Mouse (Mus musculus): Measurements from ENCODE around the gene Tnnt1. TPM values are rescaled to one million over a fixed set of nuclear protein-coding genes. Genes with fewer than 3 reads are reported as not detected.
A peak's percentile ranks its signal among the peaks of the same experiment; 100 is the strongest.

Gene Tnnt1
- polyA plus RNA-seq, 1 experiment from 2014 or later: 23.0 TPM

DNA sequence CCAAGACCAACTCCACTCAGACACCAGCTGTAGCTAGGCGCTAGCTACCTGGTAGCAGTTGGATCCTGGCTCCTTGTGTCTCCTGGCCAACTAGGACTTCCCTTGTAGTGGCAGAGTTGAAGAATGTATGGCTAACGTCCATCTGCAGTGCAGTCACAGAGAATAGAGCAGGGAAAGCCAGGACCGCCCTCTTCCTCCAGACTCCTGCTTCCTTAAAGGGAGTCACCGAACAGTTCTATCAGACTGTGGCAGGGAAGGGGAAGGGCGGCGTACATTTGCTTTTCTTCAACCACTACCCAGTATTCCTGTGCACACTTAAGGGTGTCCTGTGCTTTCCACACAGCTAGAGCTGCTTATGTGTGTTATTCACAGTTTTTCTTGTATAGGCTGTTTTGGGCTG is 24.9 kb downstream of the Tnnt1 start:
- Histone ChIP-seq H3K36me3 (ENCODE audit: control insufficient read depth, insufficient read depth, low read length) (peaks cover 4% of the 10 kb centered on the region), H3K4me2 (ENCODE audit: low read depth, low read length) (no peak overlapping the region), H3K4me1 (ENCODE audit: control insufficient read depth, insufficient read depth, low read length) (peaks cover 12% of the 10 kb centered on the region; the same call in 1 of the 2 replicates), H3K9ac (ENCODE audit: low read depth, low read length) (no peak overlapping the region; the same call in 1 of the 2 replicates), H3K27ac (ENCODE audit: low read length) (peak overlapping the region; percentile 21; the same call in 1 of the 2 replicates), H3K9me3 (ENCODE audit: control insufficient read depth, low read length) (no peaks in the 10 kb centered on the region), H3K4me3 (ENCODE audit: low read length) (no peak overlapping the region), H3K27me3 (replicated peaks; ENCODE audit: control insufficient read depth, insufficient read depth, low read length) (no peaks in the 10 kb centered on the region)
- ATAC-seq: no peak
- WGBS: 72% methylated on average over 6 of the region's 6 CpGs

DNA sequence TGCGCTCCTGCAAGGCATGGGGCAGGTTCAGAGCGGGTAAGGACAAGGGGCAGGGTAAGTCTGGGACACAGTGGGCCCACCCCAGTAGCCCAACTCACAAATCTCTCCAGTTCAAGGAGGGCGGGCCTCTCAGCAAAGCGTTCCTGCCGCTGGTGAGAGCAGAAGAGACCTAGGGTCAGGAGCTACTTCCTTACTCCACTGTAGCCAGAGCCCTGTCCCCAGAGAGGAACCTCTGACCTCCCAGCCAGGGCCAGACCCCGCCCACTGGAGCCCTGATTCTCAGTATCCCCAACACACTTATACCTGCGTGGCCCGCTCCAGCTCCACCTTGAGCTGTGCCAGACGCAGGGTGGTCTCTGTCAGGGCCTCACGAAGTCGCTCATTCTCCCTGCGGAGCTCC is 33.9 kb downstream of the Tnnt1 start:
- Histone ChIP-seq H3K36me3 (ENCODE audit: control insufficient read depth, insufficient read depth, low read length) (peaks cover 28% of the 10 kb centered on the region), H3K9ac (ENCODE audit: low read depth, low read length) (no peak overlapping the region), H3K9me3 (ENCODE audit: control insufficient read depth, low read length) (no peaks in the 10 kb centered on the region), H3K4me3 (ENCODE audit: low read length) (no peak overlapping the region), H3K4me2 (ENCODE audit: low read depth, low read length) (no peak overlapping the region), H3K27ac (ENCODE audit: low read length) (no peak overlapping the region), H3K4me1 (ENCODE audit: control insufficient read depth, insufficient read depth, low read length) (peaks cover 15% of the 10 kb centered on the region), H3K27me3 (replicated peaks; ENCODE audit: control insufficient read depth, insufficient read depth, low read length) (no peaks in the 10 kb centered on the region)
- 83% methylated on average over 12 of the region's 12 CpGs for WGBS
- no peak for ATAC-seq

DNA sequence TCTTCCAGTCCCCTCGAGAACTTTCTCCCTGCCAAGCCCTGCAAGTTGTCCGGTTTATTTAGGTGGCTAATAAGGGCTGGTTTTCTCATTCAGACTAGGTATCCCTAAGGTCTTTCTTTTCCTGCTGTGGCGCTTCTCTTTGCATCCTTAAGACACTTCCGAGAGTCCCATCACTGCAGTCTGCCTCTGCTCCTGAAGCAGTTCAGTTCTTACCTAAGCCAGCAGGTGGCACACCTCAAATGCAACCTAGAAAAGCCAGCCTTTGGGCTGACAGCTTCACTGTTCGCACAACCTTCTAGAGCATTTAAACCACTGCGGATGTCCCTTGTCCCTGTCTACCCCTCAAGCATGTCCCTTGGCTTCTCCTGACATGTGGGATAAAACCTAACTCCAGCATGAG is 36.5 kb downstream of the Tnnt1 start:
- no peak for ATAC-seq
- no peak overlapping the region for H3K9ac ChIP-seq (ENCODE audit: low read depth, low read length)
- H3K27ac ChIP-seq (ENCODE audit: low read length): no peak overlapping the region
- peaks cover 18% of the 10 kb centered on the region; the same call in 1 of the 2 replicates for H3K36me3 ChIP-seq (ENCODE audit: control insufficient read depth, insufficient read depth, low read length)
- H3K4me2 ChIP-seq (ENCODE audit: low read depth, low read length): peak overlapping the region; percentile 93; the same call in 1 of the 2 replicates
- 29% methylated on average over 6 of the region's 6 CpGs for WGBS
- H3K4me1 ChIP-seq (ENCODE audit: control insufficient read depth, insufficient read depth, low read length): peaks cover 17% of the 10 kb centered on the region
- peaks cover 4% of the 10 kb centered on the region; the same call in 1 of the 2 replicates for H3K27me3 ChIP-seq (replicated peaks; ENCODE audit: control insufficient read depth, insufficient read depth, low read length)
- H3K9me3 ChIP-seq (ENCODE audit: control insufficient read depth, low read length): no peaks in the 10 kb centered on the region
- H3K4me3 ChIP-seq (ENCODE audit: low read length): no peak overlapping the region

DNA sequence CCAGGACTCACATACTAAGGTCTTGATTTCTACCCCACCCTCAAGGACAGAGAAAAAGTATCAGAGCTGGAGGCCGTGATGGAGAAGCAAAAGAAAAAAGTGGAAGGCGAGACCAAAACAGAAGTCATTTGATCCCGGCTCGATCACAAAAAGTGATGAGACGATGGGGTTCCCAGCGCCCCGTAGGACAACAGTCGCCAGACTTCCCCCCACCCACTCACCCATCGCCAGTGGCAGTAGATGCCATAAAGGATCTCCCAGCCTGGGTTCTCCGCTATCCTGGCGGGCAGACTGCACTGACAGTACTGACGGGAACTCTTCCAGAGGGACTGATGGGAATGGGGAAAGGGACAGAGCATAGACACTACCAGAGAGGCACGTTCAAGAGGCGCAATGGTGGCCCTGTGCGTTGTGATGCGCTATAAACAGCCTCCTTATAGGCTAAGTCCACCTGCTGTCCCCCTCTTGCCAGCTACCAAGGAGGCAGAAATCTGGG is 37.3 kb downstream of the Tnnt1 start:
- peak overlapping the region; percentile 95 for H3K27ac ChIP-seq (ENCODE audit: low read length)
- H3K4me1 ChIP-seq (ENCODE audit: control insufficient read depth, insufficient read depth, low read length): peaks cover 17% of the 10 kb centered on the region
- no peaks in the 10 kb centered on the region for H3K9me3 ChIP-seq (ENCODE audit: control insufficient read depth, low read length)
- 2% methylated on average over 16 of the region's 16 CpGs for WGBS
- peaks cover 16% of the 10 kb centered on the region; the same call in 1 of the 2 replicates for H3K36me3 ChIP-seq (ENCODE audit: control insufficient read depth, insufficient read depth, low read length)
- H3K4me3 ChIP-seq (ENCODE audit: low read length): peak overlapping the region; percentile 52
- peaks cover 5% of the 10 kb centered on the region; the same call in 1 of the 2 replicates for H3K27me3 ChIP-seq (replicated peaks; ENCODE audit: control insufficient read depth, insufficient read depth, low read length)
- peak overlapping the region; percentile 93 for H3K4me2 ChIP-seq (ENCODE audit: low read depth, low read length)
- ATAC-seq: peak; percentile 20
- peak overlapping the region; percentile 72 for H3K9ac ChIP-seq (ENCODE audit: low read depth, low read length)

DNA sequence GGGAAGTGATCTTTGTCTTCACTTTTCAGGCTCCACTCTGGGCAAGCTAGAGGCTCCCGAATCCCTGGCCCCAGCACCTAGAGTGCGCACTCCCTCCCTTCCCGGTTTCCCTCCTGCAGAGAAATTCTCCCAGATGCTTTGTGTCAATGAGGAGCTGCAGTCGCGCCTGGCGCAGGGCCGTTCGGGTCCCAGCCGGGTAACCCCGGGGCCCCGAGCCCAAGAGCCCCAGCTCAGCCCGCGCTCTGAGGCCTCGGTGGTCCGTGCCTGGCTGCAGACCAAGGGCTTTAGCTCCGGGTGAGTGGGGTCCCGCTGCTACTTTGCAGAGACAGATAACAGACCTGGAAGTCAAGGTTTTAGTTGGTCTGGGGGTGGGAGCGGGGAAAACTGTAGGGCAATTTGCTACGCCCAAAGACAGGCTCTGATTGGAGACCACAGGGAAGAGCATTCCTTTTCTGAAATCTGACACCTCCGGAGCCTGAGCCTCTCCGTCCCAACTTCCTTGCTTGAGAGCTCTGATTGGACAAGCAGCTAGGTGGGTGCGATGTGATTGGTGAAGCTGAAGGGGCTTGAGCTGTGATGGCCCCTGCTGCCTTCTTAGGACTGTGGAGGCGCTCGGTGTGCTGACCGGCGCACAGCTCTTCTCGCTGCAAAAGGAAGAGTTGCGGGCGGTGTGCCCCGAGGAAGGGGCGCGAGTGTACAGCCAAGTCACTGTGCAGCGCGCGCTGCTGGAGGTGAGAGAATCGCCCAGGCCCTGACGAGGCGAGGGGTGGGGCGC is 38.0 kb downstream of the Tnnt1 start:
- H3K36me3 ChIP-seq (ENCODE audit: control insufficient read depth, insufficient read depth, low read length): peaks cover 14% of the 10 kb centered on the region; the same call in 1 of the 2 replicates
- H3K4me3 ChIP-seq (ENCODE audit: low read length): peak overlapping the region; percentile 52
- H3K4me2 ChIP-seq (ENCODE audit: low read depth, low read length): peak overlapping the region; percentile 93
- no peaks in the 10 kb centered on the region for H3K9me3 ChIP-seq (ENCODE audit: control insufficient read depth, low read length)
- ATAC-seq: peak; percentile 96
- peak overlapping the region; percentile 72 for H3K9ac ChIP-seq (ENCODE audit: low read depth, low read length)
- under 1% methylated on average over 39 of the region's 39 CpGs for WGBS
- peaks cover 5% of the 10 kb centered on the region; the same call in 1 of the 2 replicates for H3K27me3 ChIP-seq (replicated peaks; ENCODE audit: control insufficient read depth, insufficient read depth, low read length)
- peak overlapping the region; percentile 95 for H3K27ac ChIP-seq (ENCODE audit: low read length)
- peaks cover 17% of the 10 kb centered on the region for H3K4me1 ChIP-seq (ENCODE audit: control insufficient read depth, insufficient read depth, low read length)

DNA sequence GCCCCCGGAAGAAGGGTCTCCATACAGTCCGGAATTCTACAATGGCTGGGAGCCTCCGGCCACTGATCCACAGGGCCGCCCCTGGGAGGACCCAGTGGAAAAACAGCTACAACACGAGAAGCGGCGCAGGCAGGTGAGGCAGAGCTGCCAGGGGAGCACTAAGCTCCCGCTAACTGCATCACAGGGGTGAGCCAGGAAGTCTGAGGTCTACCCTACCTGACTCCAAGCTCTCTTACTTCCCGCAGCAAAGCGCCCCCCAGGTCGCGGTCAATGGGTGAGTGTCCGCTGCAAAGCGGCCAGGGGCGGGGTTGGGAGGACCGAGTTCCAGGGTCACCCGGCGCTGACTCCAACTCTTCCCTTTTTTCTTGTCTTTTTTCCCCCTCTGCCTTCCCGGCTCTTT is 42.2 kb downstream of the Tnnt1 start:
- H3K27ac ChIP-seq (ENCODE audit: low read length): no peak overlapping the region
- H3K9me3 ChIP-seq (ENCODE audit: control insufficient read depth, low read length): no peaks in the 10 kb centered on the region
- no peak overlapping the region for H3K4me3 ChIP-seq (ENCODE audit: low read length)
- H3K4me2 ChIP-seq (ENCODE audit: low read depth, low read length): no peak overlapping the region
- peaks cover 14% of the 10 kb centered on the region for H3K27me3 ChIP-seq (replicated peaks; ENCODE audit: control insufficient read depth, insufficient read depth, low read length)
- H3K9ac ChIP-seq (ENCODE audit: low read depth, low read length): no peak overlapping the region
- no peak for ATAC-seq
- H3K36me3 ChIP-seq (ENCODE audit: control insufficient read depth, insufficient read depth, low read length): no peaks in the 10 kb centered on the region
- 12% methylated on average over 19 of the region's 19 CpGs for WGBS
- peaks cover 19% of the 10 kb centered on the region for H3K4me1 ChIP-seq (ENCODE audit: control insufficient read depth, insufficient read depth, low read length)

DNA sequence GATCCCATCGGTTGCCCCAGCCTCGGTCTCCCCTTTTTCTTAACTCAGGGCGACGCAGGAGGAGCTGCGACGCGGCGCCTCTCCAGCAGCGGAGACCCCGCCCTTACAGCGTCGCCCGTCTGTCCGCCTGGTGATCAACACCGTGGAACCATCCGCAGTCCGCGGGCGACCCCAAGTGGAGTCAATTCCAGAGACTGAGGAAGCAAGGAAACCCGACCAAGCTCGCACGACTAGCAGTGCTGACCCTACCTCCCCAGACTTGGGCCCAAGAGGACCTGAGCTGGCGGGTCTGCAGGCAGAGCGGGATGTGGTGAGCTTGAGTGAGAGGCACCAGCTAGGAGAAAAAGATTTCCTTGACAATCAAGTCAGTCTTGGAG is 45.0 kb downstream of the Tnnt1 start:
- H3K27me3 ChIP-seq (replicated peaks; ENCODE audit: control insufficient read depth, insufficient read depth, low read length): peaks cover 14% of the 10 kb centered on the region
- no peak overlapping the region for H3K27ac ChIP-seq (ENCODE audit: low read length)
- H3K36me3 ChIP-seq (ENCODE audit: control insufficient read depth, insufficient read depth, low read length): no peaks in the 10 kb centered on the region
- no peaks in the 10 kb centered on the region for H3K9me3 ChIP-seq (ENCODE audit: control insufficient read depth, low read length)
- 3% methylated on average over 24 of the region's 24 CpGs for WGBS
- peak overlapping the region; percentile 52 for H3K4me3 ChIP-seq (ENCODE audit: low read length)
- H3K4me1 ChIP-seq (ENCODE audit: control insufficient read depth, insufficient read depth, low read length): peaks cover 10% of the 10 kb centered on the region; the same call in 1 of the 2 replicates
- ATAC-seq: peak; percentile 87
- H3K4me2 ChIP-seq (ENCODE audit: low read depth, low read length): peak overlapping the region; percentile 89
- peak overlapping the region; percentile 62 for H3K9ac ChIP-seq (ENCODE audit: low read depth, low read length)

DNA sequence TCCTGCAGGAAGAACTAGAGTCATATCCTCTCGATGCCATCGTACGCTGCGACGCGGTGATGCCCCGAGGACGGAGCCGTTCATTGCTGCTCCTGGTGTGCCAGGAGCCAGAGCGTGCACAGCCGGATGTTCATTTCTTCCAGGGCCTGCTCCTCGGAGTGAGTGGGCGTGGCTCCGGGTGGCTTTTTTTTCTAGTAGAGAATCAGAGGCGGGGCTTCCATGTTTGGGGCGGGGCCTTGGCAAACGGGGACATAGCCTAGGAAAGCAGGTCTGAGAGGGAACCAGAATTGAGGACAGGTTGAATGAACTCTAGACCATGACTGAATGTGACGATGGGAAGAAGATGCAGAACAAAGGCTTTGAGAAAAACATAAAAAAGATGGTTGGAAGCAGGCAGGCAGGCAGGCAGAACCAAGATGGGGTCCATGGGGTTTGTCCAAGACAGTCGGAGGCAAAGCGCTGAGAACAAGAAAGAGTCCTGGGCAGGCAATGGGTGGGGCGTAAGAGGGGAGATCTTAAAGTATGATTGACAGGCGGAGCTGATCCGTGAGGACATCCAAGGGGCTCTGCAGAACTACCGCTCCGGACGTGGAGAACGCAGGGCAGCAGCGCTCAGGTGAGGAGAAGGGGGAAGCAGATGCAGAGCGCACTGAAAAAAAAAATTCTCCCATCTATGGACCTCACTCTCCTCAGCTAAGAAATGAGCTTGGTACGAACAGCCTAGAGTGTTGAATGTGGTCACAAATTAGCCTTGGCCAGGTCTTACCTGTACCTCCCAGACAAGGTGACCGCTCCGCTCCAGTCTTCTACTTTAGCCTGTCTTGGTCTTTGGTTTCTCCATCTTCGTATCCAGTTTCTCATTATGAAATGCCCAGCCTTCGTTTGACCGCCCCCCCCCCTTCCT is 45.7 kb downstream of the Tnnt1 start:
- 2% methylated on average over 35 of the region's 35 CpGs for WGBS
- Histone ChIP-seq H3K9ac (ENCODE audit: low read depth, low read length) (peak overlapping the region; percentile 62), H3K27ac (ENCODE audit: low read length) (no peak overlapping the region), H3K4me2 (ENCODE audit: low read depth, low read length) (peak overlapping the region; percentile 89), H3K36me3 (ENCODE audit: control insufficient read depth, insufficient read depth, low read length) (no peaks in the 10 kb centered on the region), H3K27me3 (replicated peaks; ENCODE audit: control insufficient read depth, insufficient read depth, low read length) (peaks cover 16% of the 10 kb centered on the region), H3K9me3 (ENCODE audit: control insufficient read depth, low read length) (no peaks in the 10 kb centered on the region), H3K4me1 (ENCODE audit: control insufficient read depth, insufficient read depth, low read length) (peaks cover 10% of the 10 kb centered on the region; the same call in 1 of the 2 replicates), H3K4me3 (ENCODE audit: low read length) (peak overlapping the region; percentile 52)
- ATAC-seq: peak; percentile 64

DNA sequence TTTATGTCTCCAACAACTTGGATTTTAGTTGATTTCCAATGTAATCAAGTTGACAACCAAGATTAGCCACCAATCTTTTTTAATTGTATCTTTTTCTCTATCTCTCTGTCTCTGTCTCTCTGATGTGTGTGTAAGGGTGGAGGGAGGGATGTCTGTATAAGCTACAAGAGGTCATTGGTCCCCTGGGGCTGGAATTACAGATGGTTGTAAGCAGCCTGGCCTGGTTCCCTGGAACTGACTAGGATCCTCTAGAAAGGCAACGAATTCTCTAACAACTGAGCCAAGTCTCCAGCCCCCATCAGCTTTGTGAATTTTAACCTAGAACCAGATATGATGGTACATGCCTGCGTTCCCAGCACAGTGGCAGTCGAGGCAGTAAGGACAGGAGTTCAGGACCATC is 48.4 kb downstream of the Tnnt1 start:
- no peak overlapping the region for H3K9ac ChIP-seq (ENCODE audit: low read depth, low read length)
- WGBS: 74% methylated on average over 3 of the region's 3 CpGs
- no peak overlapping the region for H3K4me2 ChIP-seq (ENCODE audit: low read depth, low read length)
- peaks cover 10% of the 10 kb centered on the region; the same call in 1 of the 2 replicates for H3K4me1 ChIP-seq (ENCODE audit: control insufficient read depth, insufficient read depth, low read length)
- no peak overlapping the region for H3K4me3 ChIP-seq (ENCODE audit: low read length)
- H3K27me3 ChIP-seq (replicated peaks; ENCODE audit: control insufficient read depth, insufficient read depth, low read length): peaks cover 11% of the 10 kb centered on the region
- H3K27ac ChIP-seq (ENCODE audit: low read length): no peak overlapping the region
- H3K36me3 ChIP-seq (ENCODE audit: control insufficient read depth, insufficient read depth, low read length): no peaks in the 10 kb centered on the region
- H3K9me3 ChIP-seq (ENCODE audit: control insufficient read depth, low read length): no peaks in the 10 kb centered on the region
- ATAC-seq: no peak

Measured in intestine, embryonic 16.5 days (tissue).